Mouse (Mus musculus) heart, adult 2 months (tissue): ENCODE results near the gene Kcnk13.

Experiments used
- CTCF ChIP-seq: fragments of 200-600 bp; IDR thresholded peaks from 2 replicates; pipeline ENCODE4 v1.8.1; 2022; ENCODE audit warnings: antibody characterized with exemption, mild to moderate bottlenecking, moderate library complexity
- EP300 ChIP-seq: fragments of 200-500 bp; IDR thresholded peaks from 2 replicates; pipeline ENCODE4 v1.6.1; 2011; ENCODE audit warnings: low read depth, low read length, control low read depth; ENCODE audit not compliant: insufficient read depth
- POLR2A ChIP-seq: fragments of 200-500 bp; IDR thresholded peaks from 2 replicates; pipeline ENCODE4 v1.6.1; 2011; ENCODE audit warnings: mild to moderate bottlenecking, low read depth, low read length, control low read depth; ENCODE audit not compliant: insufficient read depth

- TF ChIP-seq POLR2A (no peak), CTCF (no peak), EP300 (no peak)
These were observed 143.1 kb downstream of the Kcnk13 start for GRCm38 (mm10) chr12:100107436-100107835.
